Mouse (Mus musculus) embryonic facial prominence, embryonic 14.5 days (tissue): ENCODE measurements around the gene Tbc1d17. TPM values are rescaled to one million over a fixed set of nuclear protein-coding genes. Genes with fewer than 3 reads are reported as not detected.

ENCODE experiments used
- ATAC-seq: fragments of 200-750 bp; cut with Nextera tagmentation; 2 replicates; pipeline ENCODE4 v1.8.0; 2017; ENCODE audit warnings: low read depth, moderate number of reproducible peaks, moderate TSS enrichment
- DNase-seq: peaks from one replicate; pipeline ENCODE4 v3.0.0-alpha.2; 2015; ENCODE audit warnings: low spot score
- H3K27ac ChIP-seq: fragments of 300-500 bp; sonication (generic); replicated peaks from 2 replicates; pipeline ENCODE4 v1.5.1; 2014; ENCODE audit warnings: low read depth, mild to moderate bottlenecking, low read length, moderate library complexity
- H3K27me3 ChIP-seq: fragments of 300-500 bp; sonication (generic); replicated peaks from 2 replicates; pipeline ENCODE4 v1.6.1; 2014; ENCODE audit warnings: low read length; ENCODE audit not compliant: control insufficient read depth, insufficient read depth
- H3K36me3 ChIP-seq: fragments of 300-500 bp; sonication (generic); 2 replicates; pipeline ENCODE4 v1.6.1; 2014; ENCODE audit warnings: low read length, mixed read lengths; ENCODE audit not compliant: control insufficient read depth, insufficient read depth
- H3K4me1 ChIP-seq: fragments of 300-500 bp; sonication (generic); 2 replicates; pipeline ENCODE4 v1.6.1; 2014; ENCODE audit warnings: antibody characterized with exemption, low read length; ENCODE audit not compliant: control insufficient read depth, insufficient read depth
- H3K4me2 ChIP-seq: fragments of 300-500 bp; sonication (generic); 2 replicates; pipeline ENCODE4 v1.6.1; 2014; ENCODE audit warnings: low read depth, mild to moderate bottlenecking, low read length, moderate library complexity, mixed read lengths
- H3K4me3 ChIP-seq: fragments of 300-500 bp; sonication (generic); 2 replicates; pipeline ENCODE4 v1.5.1; 2014; ENCODE audit warnings: low read depth, mild to moderate bottlenecking, low read length
- H3K9ac ChIP-seq: fragments of 300-500 bp; sonication (generic); 2 replicates; pipeline ENCODE4 v1.6.1; 2014; ENCODE audit warnings: low read depth, mild to moderate bottlenecking, low read length, moderate library complexity, mixed read lengths
- H3K9me3 ChIP-seq: fragments of 300-500 bp; sonication (generic); 2 replicates; pipeline ENCODE4 v1.6.1; 2016; ENCODE audit warnings: low read length; ENCODE audit not compliant: control insufficient read depth
- WGBS: fragments of 180-500 bp; shearing (Covaris S2); extraction: QIAGEN DNeasy Blood & Tissue Kit; methylation state at CpG from one replicate; pipeline ENCODE4 v1.1.7; 2014; 5-methylcytosine and 5-hydroxymethylcytosine counted together
- polyA plus RNA-seq: library from polyadenylated mRNA; unstranded; fragments of >200 nt; fragmentation: Nextera tagmentation; extraction: Ambion mirVana; gene quantifications from 2 replicates; pipeline ENCODE4 v1.2.1, GENCODE M21; 2014

The Tbc1d17 gene
- polyA plus RNA-seq, 1 experiment from 2014 or later: 66.9 TPM

- Histone ChIP-seq H3K4me1 (peaks cover 36% of the 10 kb centered on the region), H3K4me3 (no peak overlapping the region)
- WGBS: 93% methylated on average over 12 of the region's 12 CpGs
Observed at GRCm38 (mm10) chr7:44851625-44852234, 2.9 kb upstream of the Tbc1d17 start.

DNA sequence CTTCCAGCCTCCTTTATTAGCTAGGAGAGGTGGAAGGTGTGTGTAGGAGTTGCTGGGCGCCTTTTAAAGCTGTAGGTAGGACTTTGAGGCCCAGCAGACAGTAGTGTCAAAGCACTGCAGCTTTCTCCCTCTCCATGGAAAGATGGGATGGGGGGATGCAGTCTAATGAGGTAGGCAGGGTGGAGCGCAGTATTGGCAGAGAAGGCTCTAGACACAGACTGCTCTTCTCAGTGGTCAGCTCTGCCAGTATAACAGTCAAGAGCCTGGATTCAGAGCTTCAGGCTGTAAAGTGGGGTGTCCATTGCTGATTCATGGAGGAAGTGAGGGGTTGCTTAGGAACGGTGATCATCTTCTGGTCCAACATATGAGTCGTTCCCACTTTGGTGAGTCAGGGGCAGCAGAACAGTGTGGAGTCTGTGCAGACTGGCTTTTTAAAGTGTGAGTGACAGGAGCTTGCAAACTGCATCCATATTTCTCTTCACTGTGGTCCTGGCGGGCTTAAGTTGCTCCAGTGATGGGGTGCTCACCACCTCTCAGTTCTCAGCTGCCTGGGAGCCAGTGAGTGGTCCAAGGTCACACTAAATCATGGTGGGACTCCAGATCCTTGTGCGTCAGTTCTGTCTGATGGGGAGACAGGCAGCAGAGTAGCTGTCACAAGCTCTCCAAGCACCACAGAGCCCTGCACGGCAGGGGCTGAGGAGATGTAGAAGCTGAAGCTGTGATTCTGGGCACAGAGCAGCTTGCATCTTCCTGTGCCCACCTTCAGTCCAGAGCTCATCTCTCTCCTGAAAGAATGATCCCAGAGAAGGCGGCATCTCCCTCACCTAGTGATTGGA lies 2.1 kb upstream of the Tbc1d17 start:
- H3K27me3 ChIP-seq: no peaks in the 10 kb centered on the region
- peak overlapping the region; percentile 68 for H3K4me3 ChIP-seq
- ATAC-seq (no peak), DNase-seq (no peak)
- WGBS: 83% methylated on average over 8 of the region's 8 CpGs
- H3K4me1 ChIP-seq: peaks cover 30% of the 10 kb centered on the region
- no peaks in the 10 kb centered on the region for H3K9me3 ChIP-seq
- peak overlapping the region; percentile 81 for H3K9ac ChIP-seq
- H3K27ac ChIP-seq: peak overlapping the region; percentile 95
- peaks cover 28% of the 10 kb centered on the region for H3K36me3 ChIP-seq
- peak overlapping the region; percentile 66 for H3K4me2 ChIP-seq

More at GRCm38 (mm10) chr7:44851625-44852234, 2.9 kb upstream of the Tbc1d17 start:
- no peaks in the 10 kb centered on the region for H3K27me3 ChIP-seq
- ATAC-seq: no peak
- no peak overlapping the region; the same call in 1 of the 2 replicates for H3K27ac ChIP-seq
- no peak overlapping the region for H3K9ac ChIP-seq
- no peak for DNase-seq
- H3K9me3 ChIP-seq: no peaks in the 10 kb centered on the region
- H3K4me2 ChIP-seq: no peak overlapping the region
- peaks cover 20% of the 10 kb centered on the region; the same call in 1 of the 2 replicates for H3K36me3 ChIP-seq

DNA sequence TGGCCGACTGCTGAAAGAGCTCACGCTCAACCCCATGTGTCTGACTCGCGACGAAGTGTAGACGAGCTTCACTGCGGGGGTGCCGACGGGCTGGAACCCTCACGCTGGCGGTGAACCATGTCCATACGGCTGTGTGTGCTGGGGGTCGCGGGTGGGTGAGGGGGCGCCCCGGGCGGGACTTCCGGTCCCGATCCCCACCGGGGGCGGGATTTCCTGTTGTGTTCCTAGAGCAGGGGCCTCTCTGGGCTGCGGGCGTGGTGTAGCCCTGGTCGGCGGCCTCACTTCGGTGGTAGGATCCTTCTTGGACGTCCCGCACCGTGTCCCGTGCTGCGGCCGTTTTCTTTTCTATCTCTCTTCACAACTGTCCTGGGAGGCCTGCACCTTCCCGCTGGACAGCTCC lies 1.3 kb upstream of the Tbc1d17 start:
- H3K4me1 ChIP-seq: peaks cover 27% of the 10 kb centered on the region
- peak overlapping the region; percentile 68 for H3K4me3 ChIP-seq
- peak overlapping the region; percentile 81 for H3K9ac ChIP-seq
- H3K36me3 ChIP-seq: peaks cover 36% of the 10 kb centered on the region
- DNase-seq: peak; percentile 93
- H3K4me2 ChIP-seq: peak overlapping the region; percentile 66
- ATAC-seq: peak; percentile 31
- peak overlapping the region; percentile 95 for H3K27ac ChIP-seq
- no peaks in the 10 kb centered on the region for H3K9me3 ChIP-seq
- no peaks in the 10 kb centered on the region for H3K27me3 ChIP-seq
- WGBS: 1% methylated on average over 12 of the region's 33 CpGs

DNA sequence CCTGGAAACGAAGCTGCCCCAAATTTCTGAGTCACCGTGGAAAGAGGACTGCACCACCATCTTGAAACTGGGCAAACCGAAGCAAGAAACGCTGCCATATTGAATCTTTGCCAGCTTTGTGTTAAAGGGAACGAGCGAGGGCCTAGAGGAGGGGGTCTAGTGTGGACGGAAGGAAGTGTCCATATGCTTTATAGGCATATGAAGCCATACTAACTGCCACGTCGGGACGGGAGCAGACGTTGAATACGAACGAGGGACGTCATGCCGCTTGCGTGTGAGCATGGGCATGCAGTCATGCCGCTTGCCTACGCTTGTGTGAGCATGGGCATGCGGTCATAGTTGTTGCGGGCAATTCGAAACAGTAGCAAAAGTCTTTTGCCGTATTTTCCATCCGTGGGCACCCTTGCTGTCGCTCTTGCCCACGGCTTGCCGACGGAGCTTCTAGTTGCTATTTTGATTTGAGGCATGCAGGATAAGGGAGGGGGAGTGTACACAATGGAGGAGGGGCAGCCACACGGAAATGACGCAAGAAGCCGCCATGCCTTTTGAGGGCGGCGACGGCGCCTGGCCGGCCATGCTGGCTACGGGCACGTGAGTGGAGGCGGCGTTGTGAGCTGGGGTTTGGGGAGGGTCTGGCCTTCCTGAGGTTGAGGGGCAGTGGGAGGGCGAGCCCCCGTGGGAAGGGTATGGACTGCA lies 685 bp upstream of the Tbc1d17 start:
- DNase-seq (peak; percentile 97), ATAC-seq (peak; percentile 72)
- H3K36me3 ChIP-seq: peaks cover 42% of the 10 kb centered on the region
- peak overlapping the region; percentile 95 for H3K27ac ChIP-seq
- H3K9ac ChIP-seq: peak overlapping the region; percentile 81
- H3K9me3 ChIP-seq: no peaks in the 10 kb centered on the region
- peak overlapping the region; percentile 68 for H3K4me3 ChIP-seq
- WGBS: under 1% methylated on average over 39 of the region's 41 CpGs
- no peaks in the 10 kb centered on the region for H3K27me3 ChIP-seq
- peaks cover 23% of the 10 kb centered on the region for H3K4me1 ChIP-seq
- peak overlapping the region; percentile 66 for H3K4me2 ChIP-seq

GRCm38 (mm10) chr7:44847772-44848171 lies 1.1 kb downstream of the Tbc1d17 start:
- ATAC-seq (no peak), DNase-seq (no peak)
- Histone ChIP-seq H3K27ac (no peak overlapping the region), H3K4me2 (peak overlapping the region; percentile 66), H3K9me3 (no peaks in the 10 kb centered on the region), H3K4me3 (peak overlapping the region; percentile 68), H3K36me3 (peaks cover 51% of the 10 kb centered on the region), H3K27me3 (no peaks in the 10 kb centered on the region), H3K4me1 (peaks cover 14% of the 10 kb centered on the region), H3K9ac (peak overlapping the region; percentile 57)
- WGBS: 81% methylated on average over 5 of the region's 5 CpGs

DNA sequence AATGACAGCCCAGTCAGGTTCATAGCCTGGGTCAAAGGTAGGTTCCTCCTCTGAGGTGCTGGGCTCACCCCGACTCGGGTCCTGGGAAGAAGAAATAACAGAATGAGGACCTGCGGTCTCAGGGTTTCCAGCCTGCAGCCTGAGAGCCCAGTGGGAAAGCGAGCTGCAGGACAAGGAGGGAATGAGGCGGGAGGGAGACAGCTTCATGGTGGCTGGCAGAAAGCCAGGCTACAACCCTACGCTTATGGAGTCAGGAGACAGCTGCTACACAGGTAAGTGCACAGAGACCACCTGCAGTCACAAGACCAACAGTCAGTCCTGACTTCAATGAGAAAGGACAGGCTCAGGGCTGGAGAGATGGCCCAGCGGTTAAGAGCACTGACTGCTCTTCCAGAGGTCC lies 2.1 kb downstream of the Tbc1d17 start:
- H3K27ac ChIP-seq: no peak overlapping the region
- H3K27me3 ChIP-seq: no peaks in the 10 kb centered on the region
- no peak overlapping the region for H3K4me2 ChIP-seq
- H3K9me3 ChIP-seq: no peaks in the 10 kb centered on the region
- WGBS: 91% methylated on average over 7 of the region's 7 CpGs
- peaks cover 57% of the 10 kb centered on the region for H3K36me3 ChIP-seq
- 0 out of 2 replicates have a peak overlapping the region, but pooled peaks have one; percentile 23 for H3K9ac ChIP-seq
- H3K4me3 ChIP-seq: no peak overlapping the region
- no peak for ATAC-seq
- H3K4me1 ChIP-seq: peaks cover 14% of the 10 kb centered on the region
- DNase-seq: no peak

- no peak overlapping the region for H3K4me3 ChIP-seq
- H3K36me3 ChIP-seq: peaks cover 67% of the 10 kb centered on the region
- H3K9ac ChIP-seq: no peak overlapping the region
- ATAC-seq: no peak
- no peak for DNase-seq
- H3K9me3 ChIP-seq: no peaks in the 10 kb centered on the region
- no peak overlapping the region for H3K4me2 ChIP-seq
- 94% methylated on average over 10 of the region's 10 CpGs for WGBS
- peaks cover 9% of the 10 kb centered on the region for H3K27me3 ChIP-seq
- peaks cover 10% of the 10 kb centered on the region for H3K4me1 ChIP-seq
- no peak overlapping the region for H3K27ac ChIP-seq
Observed at GRCm38 (mm10) chr7:44845006-44845405, 3.9 kb downstream of the Tbc1d17 start.

GRCm38 (mm10) chr7:44841825-44842463 lies 6.9 kb downstream of the Tbc1d17 start:
- H3K27ac ChIP-seq: no peak overlapping the region
- H3K9me3 ChIP-seq: no peaks in the 10 kb centered on the region
- H3K36me3 ChIP-seq: peaks cover 67% of the 10 kb centered on the region
- no peak overlapping the region for H3K9ac ChIP-seq
- no peak overlapping the region for H3K4me3 ChIP-seq
- H3K4me2 ChIP-seq: no peak overlapping the region
- peaks cover 24% of the 10 kb centered on the region for H3K27me3 ChIP-seq
- WGBS: 93% methylated on average over 8 of the region's 8 CpGs
- DNase-seq (no peak), ATAC-seq (no peak)
- H3K4me1 ChIP-seq: peaks cover 6% of the 10 kb centered on the region
